Mouse (Mus musculus) hindbrain, embryonic 14.5 days (tissue): ENCODE data around the gene Arpc3. TPM values are rescaled to one million over a fixed set of nuclear protein-coding genes. Genes with fewer than 3 reads are reported as not detected.
"Not testable (repeated sequence)": the region's sequence is repeated elsewhere in the genome, so short reads cannot be mapped to it uniquely, and the experiment has no call there.

Experiments
- ATAC-seq: fragments of 200-750 bp; cut with Nextera tagmentation; 2 replicates; pipeline ENCODE4 v1.8.0; 2017; ENCODE audit warnings: moderate number of reproducible peaks, mild to moderate bottlenecking, moderate TSS enrichment, moderate library complexity; ENCODE audit not compliant: low FRiP score
- DNase-seq: peaks from one replicate; pipeline ENCODE4 v3.0.0-alpha.2; 2015; ENCODE audit warnings: low spot score
- H3K27ac ChIP-seq: fragments of 300-500 bp; sonication (generic); 2 replicates; pipeline ENCODE4 v1.5.1; 2014; ENCODE audit warnings: mild to moderate bottlenecking, moderate library complexity
- H3K27me3 ChIP-seq: fragments of 300-500 bp; sonication (generic); 2 replicates; pipeline ENCODE4 v1.6.1; 2014; ENCODE audit warnings: mild to moderate bottlenecking, low read length, mixed read lengths; ENCODE audit not compliant: control insufficient read depth, insufficient read depth
- H3K36me3 ChIP-seq: fragments of 300-500 bp; sonication (generic); replicated peaks from 2 replicates; pipeline ENCODE4 v1.6.1; 2014; ENCODE audit not compliant: control insufficient read depth, insufficient read depth
- H3K4me1 ChIP-seq: fragments of 300-500 bp; sonication (generic); replicated peaks from 2 replicates; pipeline ENCODE4 v1.6.1; 2014; ENCODE audit warnings: antibody characterized with exemption, low read length, mixed read lengths; ENCODE audit not compliant: control insufficient read depth, insufficient read depth
- H3K4me2 ChIP-seq: fragments of 300-500 bp; sonication (generic); replicated peaks from 2 replicates; pipeline ENCODE4 v1.6.1; 2014; ENCODE audit warnings: mild to moderate bottlenecking, moderate library complexity
- H3K4me3 ChIP-seq: fragments of 300-500 bp; sonication (generic); replicated peaks from 2 replicates; pipeline ENCODE4 v1.5.1; 2014; ENCODE audit warnings: mild to moderate bottlenecking, low read length
- H3K9ac ChIP-seq: fragments of 300-500 bp; sonication (generic); 2 replicates; pipeline ENCODE4 v1.6.1; 2014
- H3K9me3 ChIP-seq: fragments of 300-500 bp; sonication (generic); 2 replicates; pipeline ENCODE4 v1.6.1; 2016; ENCODE audit warnings: low read length; ENCODE audit not compliant: control insufficient read depth
- WGBS: fragments of 180-500 bp; shearing (Covaris S2); extraction: QIAGEN DNeasy Blood & Tissue Kit; methylation state at CpG from one replicate; pipeline ENCODE4 v1.1.7; 2014; 5-methylcytosine and 5-hydroxymethylcytosine counted together
- polyA plus RNA-seq: library from polyadenylated mRNA; unstranded; fragments of >200 nt; fragmentation: Nextera tagmentation; extraction: Ambion mirVana; gene quantifications from 2 replicates; pipeline ENCODE4 v1.2.1, GENCODE M21; 2014

Arpc3 gene
- polyA plus RNA-seq, 1 experiment from 2014 or later: 57.1 TPM

GRCm38 (mm10) chr5:122457054-122457453, 65.4 kb downstream of the Arpc3 start:
- 87% methylated on average over 9 of the region's 9 CpGs for WGBS
- H3K4me3 ChIP-seq: not testable (repeated sequence)

GRCm38 (mm10) chr5:122458066-122458465, 66.4 kb downstream of the Arpc3 start:
- 88% methylated on average over 4 of the region's 4 CpGs for WGBS
- ATAC-seq: no peak

More at GRCm38 (mm10) chr5:122457054-122457453, 65.4 kb downstream of the Arpc3 start:
- peaks cover 100% of the 10 kb centered on the region for H3K36me3 ChIP-seq
- not testable (repeated sequence) for H3K27me3 ChIP-seq, H3K9me3 ChIP-seq, DNase-seq, H3K27ac ChIP-seq, H3K4me2 ChIP-seq, H3K4me1 ChIP-seq, ATAC-seq, H3K9ac ChIP-seq

GRCm38 (mm10) chr5:122459335-122459734, 67.7 kb downstream of the Arpc3 start:
- H3K4me1 ChIP-seq: no peaks in the 10 kb centered on the region
- H3K27ac ChIP-seq: no peak overlapping the region

More at GRCm38 (mm10) chr5:122458066-122458465, 66.4 kb downstream of the Arpc3 start:
- peaks cover 100% of the 10 kb centered on the region for H3K36me3 ChIP-seq
- no peaks in the 10 kb centered on the region for H3K27me3 ChIP-seq
- DNase-seq: no peak
- H3K4me3 ChIP-seq: no peak overlapping the region
- H3K9ac ChIP-seq: no peak overlapping the region
- H3K4me1 ChIP-seq: no peaks in the 10 kb centered on the region
- no peak overlapping the region for H3K4me2 ChIP-seq
- no peak overlapping the region for H3K27ac ChIP-seq
- H3K9me3 ChIP-seq: no peaks in the 10 kb centered on the region

GRCm38 (mm10) chr5:122460656-122461055, 69.0 kb downstream of the Arpc3 start:
- 78% methylated on average over 11 of the region's 11 CpGs for WGBS
- Histone ChIP-seq H3K4me2 (no peak overlapping the region), H3K27me3 (no peaks in the 10 kb centered on the region), H3K4me1 (no peaks in the 10 kb centered on the region), H3K27ac (no peak overlapping the region), H3K4me3 (no peak overlapping the region), H3K36me3 (peaks cover 100% of the 10 kb centered on the region), H3K9ac (no peak overlapping the region), H3K9me3 (no peaks in the 10 kb centered on the region)
- ATAC-seq: no peak
- no peak for DNase-seq

More at GRCm38 (mm10) chr5:122459335-122459734, 67.7 kb downstream of the Arpc3 start:
- 96% methylated on average over 5 of the region's 5 CpGs for WGBS
- no peaks in the 10 kb centered on the region for H3K9me3 ChIP-seq
- H3K27me3 ChIP-seq: no peaks in the 10 kb centered on the region
- DNase-seq (no peak), ATAC-seq (no peak)
- H3K36me3 ChIP-seq: peaks cover 100% of the 10 kb centered on the region
- no peak overlapping the region for H3K4me2 ChIP-seq
- no peak overlapping the region for H3K9ac ChIP-seq
- no peak overlapping the region for H3K4me3 ChIP-seq

GRCm38 (mm10) chr5:122461431-122461830, 69.8 kb downstream of the Arpc3 start:
- DNase-seq (no peak), ATAC-seq (no peak)
- H3K36me3 ChIP-seq: peaks cover 100% of the 10 kb centered on the region
- H3K4me1 ChIP-seq: no peaks in the 10 kb centered on the region
- no peak overlapping the region for H3K9ac ChIP-seq
- no peaks in the 10 kb centered on the region for H3K27me3 ChIP-seq
- H3K4me2 ChIP-seq: no peak overlapping the region
- 93% methylated on average over 9 of the region's 9 CpGs for WGBS
- no peaks in the 10 kb centered on the region for H3K9me3 ChIP-seq
- H3K27ac ChIP-seq: no peak overlapping the region
- H3K4me3 ChIP-seq: no peak overlapping the region

Other genes with a start within 250 kb of the Arpc3 start
- gene Ppp1cc, start 233.6 kb upstream of the Arpc3 start, polyA plus RNA-seq: 200 and 229 TPM in 2 replicates
- 1.2 and 1.5 TPM in 2 replicates for gene Hvcn1, start 185.1 kb upstream of the Arpc3 start, polyA plus RNA-seq
- 4.4 and 6.5 TPM in 2 replicates for gene Tctn1, start 127.4 kb upstream of the Arpc3 start, polyA plus RNA-seq
- gene Pptc7, start 107.5 kb upstream of the Arpc3 start, polyA plus RNA-seq: 8.4 and 8.5 TPM in 2 replicates
- 15.5 and 16.2 TPM in 2 replicates for gene Rad9b, start 37.6 kb upstream of the Arpc3 start, polyA plus RNA-seq
- 342 and 352 TPM in 2 replicates for gene Vps29, start 37.5 kb upstream of the Arpc3 start, polyA plus RNA-seq
- 38.9 and 42.0 TPM in 2 replicates for gene Gpn3, start 20.0 kb upstream of the Arpc3 start, polyA plus RNA-seq
- 155 and 156 TPM in 2 replicates for gene Fam216a, start 19.5 kb upstream of the Arpc3 start, polyA plus RNA-seq
- gene Anapc7, start 29.8 kb downstream of the Arpc3 start, polyA plus RNA-seq: 27.2 and 28.8 TPM in 2 replicates
- gene Atp2a2, start 110.3 kb downstream of the Arpc3 start, polyA plus RNA-seq: 74.1 and 74.7 TPM in 2 replicates
- 60.5 and 61.9 TPM in 2 replicates for gene Ift81, start 222.6 kb downstream of the Arpc3 start, polyA plus RNA-seq